Mouse (Mus musculus) forebrain, embryonic 15.5 days (tissue): ENCODE data around the gene 1700029P11Rik. TPM values are rescaled to one million over a fixed set of nuclear protein-coding genes. Genes with fewer than 3 reads are reported as not detected.

Experiments
- ATAC-seq: fragments of 200-750 bp; cut with Nextera tagmentation; replicated peaks from 2 replicates; pipeline ENCODE4 v1.8.0; 2017; ENCODE audit warnings: mild to moderate bottlenecking, moderate TSS enrichment, moderate library complexity
- H3K27ac ChIP-seq: fragments of 300-500 bp; sonication (generic); replicated peaks from 2 replicates; pipeline ENCODE4 v1.5.1; 2015; ENCODE audit warnings: mild to moderate bottlenecking, inconsistent platforms
- H3K27me3 ChIP-seq: fragments of 300-500 bp; sonication (generic); 2 replicates; pipeline ENCODE4 v1.6.1; 2015; ENCODE audit warnings: inconsistent platforms
- H3K36me3 ChIP-seq: fragments of 300-500 bp; sonication (generic); 2 replicates; pipeline ENCODE4 v1.6.1; 2015; ENCODE audit warnings: mild to moderate bottlenecking, inconsistent platforms
- H3K4me1 ChIP-seq: fragments of 300-500 bp; sonication (generic); 2 replicates; pipeline ENCODE4 v1.6.1; 2015; ENCODE audit warnings: inconsistent platforms
- H3K4me2 ChIP-seq: fragments of 300-500 bp; sonication (generic); replicated peaks from 2 replicates; pipeline ENCODE4 v1.6.1; 2015; ENCODE audit warnings: mild to moderate bottlenecking, inconsistent platforms
- H3K4me3 ChIP-seq: fragments of 300-500 bp; sonication (generic); 2 replicates; pipeline ENCODE4 v1.5.1; 2015; ENCODE audit warnings: mild to moderate bottlenecking, inconsistent platforms
- H3K9ac ChIP-seq: fragments of 300-500 bp; sonication (generic); replicated peaks from 2 replicates; pipeline ENCODE4 v1.6.1; 2015; ENCODE audit warnings: mild to moderate bottlenecking, inconsistent platforms
- H3K9me3 ChIP-seq: fragments of 300-500 bp; sonication (generic); 2 replicates; pipeline ENCODE4 v1.6.1; 2016; ENCODE audit warnings: inconsistent platforms
- WGBS: fragments of 180-500 bp; shearing (Covaris S2); methylation state at CpG from one replicate; pipeline ENCODE4 v1.1.7; 2015; ENCODE audit warnings: mixed read lengths; 5-methylcytosine and 5-hydroxymethylcytosine counted together
- polyA plus RNA-seq: library from polyadenylated mRNA; unstranded; fragments of >200 nt; fragmentation: Nextera tagmentation; extraction: Ambion mirVana; gene quantifications from 2 replicates; pipeline ENCODE4 v1.2.1, GENCODE M21; 2015

The 1700029P11Rik gene
- polyA plus RNA-seq, 1 experiment from 2014 or later, result not detected

DNA sequence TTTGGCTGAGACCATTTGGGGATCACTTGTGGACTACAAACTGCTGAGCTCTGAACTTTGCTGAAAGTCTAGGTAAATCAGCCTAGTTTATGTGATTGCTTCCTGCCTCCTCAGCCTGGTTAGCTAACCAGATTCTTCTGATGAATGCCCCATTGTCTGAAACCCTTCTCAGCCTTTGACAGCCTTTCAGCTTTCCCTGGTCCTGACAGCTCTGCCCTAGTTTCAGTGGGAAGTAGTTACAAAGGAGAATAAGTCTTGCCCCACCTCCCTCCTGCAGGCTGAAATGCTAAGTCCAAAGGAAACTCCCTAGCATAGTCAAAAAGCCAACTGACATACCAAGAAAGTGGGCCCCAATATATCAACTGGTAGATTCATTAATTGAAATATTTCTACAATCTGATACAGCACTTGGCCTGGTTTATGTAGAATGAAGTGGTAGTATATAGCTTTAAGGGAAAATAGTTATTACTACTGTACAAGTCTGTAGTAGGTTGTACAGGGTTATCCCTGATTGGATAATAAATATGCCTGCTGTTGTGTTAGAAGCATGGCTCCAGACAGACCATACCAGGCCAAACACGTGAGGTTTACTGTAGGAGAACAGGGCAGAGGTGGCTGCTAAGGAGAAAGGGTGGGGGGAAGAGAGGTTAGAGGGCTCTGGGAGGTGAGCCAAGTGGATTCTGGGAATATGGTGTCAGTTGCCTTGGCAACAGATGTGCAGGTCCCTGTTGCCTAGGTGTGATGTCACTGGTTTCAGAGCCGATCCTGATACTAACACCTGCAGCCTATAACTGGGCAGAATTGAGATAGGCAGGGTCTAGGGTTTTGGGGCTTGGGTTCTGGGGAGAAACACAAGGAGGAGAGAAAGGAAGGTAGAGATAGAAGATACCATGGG lies 5.2 kb downstream of the 1700029P11Rik start:
- peak overlapping the region; percentile 49 for H3K27ac ChIP-seq
- ATAC-seq, result no peak

DNA sequence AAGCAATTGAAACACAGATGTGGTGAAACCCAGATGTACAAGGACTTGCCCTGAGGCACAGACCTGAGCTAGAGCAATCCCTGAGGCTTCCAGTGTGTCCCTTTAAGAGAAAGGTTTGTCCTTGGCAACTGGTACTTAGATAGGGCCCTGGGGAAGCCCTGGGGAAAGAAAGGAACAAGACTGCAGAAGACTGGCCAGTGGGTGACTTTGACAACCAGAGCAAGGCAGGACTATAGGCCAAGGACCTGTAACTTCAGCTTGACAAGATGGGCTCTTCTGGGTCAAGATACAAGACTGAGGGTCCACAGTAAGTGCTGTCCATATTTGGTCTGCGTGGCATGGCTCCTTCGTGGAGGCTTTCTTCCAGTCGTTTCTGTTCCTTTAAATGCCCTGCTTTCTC lies 7.3 kb downstream of the 1700029P11Rik start, which contains the start of gene Xrcc6:
TSS of gene Xrcc6 (plus strand) at position 190 of the 400 bp plus-strand sequence.
- no peaks in the 10 kb centered on the region for H3K36me3 ChIP-seq
- H3K4me3 ChIP-seq, result no peak within 1 kb of the TSS
- no peaks in the 10 kb centered on the region for H3K9me3 ChIP-seq
- no peak within 1 kb of the TSS for H3K27ac ChIP-seq
- no peaks in the 10 kb centered on the region for H3K27me3 ChIP-seq
- 78% methylated on average over 3 of the region's 3 CpGs for WGBS
- H3K4me1 ChIP-seq, result peaks cover 17% of the 10 kb centered on the region
- no peak within 1 kb of the TSS for H3K4me2 ChIP-seq
- no peak within 1 kb of the TSS for H3K9ac ChIP-seq
- no peak for ATAC-seq

More for the DNA sequence above, 5.2 kb downstream of the 1700029P11Rik start:
- H3K27me3 ChIP-seq, result no peaks in the 10 kb centered on the region
- H3K4me3 ChIP-seq, result no peak overlapping the region
- H3K9me3 ChIP-seq, result no peaks in the 10 kb centered on the region
- H3K4me1 ChIP-seq, result peaks cover 17% of the 10 kb centered on the region
- H3K4me2 ChIP-seq, result no peak overlapping the region
- H3K36me3 ChIP-seq, result no peaks in the 10 kb centered on the region
- no peak overlapping the region for H3K9ac ChIP-seq
- WGBS, result 35% methylated on average over 2 of the region's 2 CpGs

DNA sequence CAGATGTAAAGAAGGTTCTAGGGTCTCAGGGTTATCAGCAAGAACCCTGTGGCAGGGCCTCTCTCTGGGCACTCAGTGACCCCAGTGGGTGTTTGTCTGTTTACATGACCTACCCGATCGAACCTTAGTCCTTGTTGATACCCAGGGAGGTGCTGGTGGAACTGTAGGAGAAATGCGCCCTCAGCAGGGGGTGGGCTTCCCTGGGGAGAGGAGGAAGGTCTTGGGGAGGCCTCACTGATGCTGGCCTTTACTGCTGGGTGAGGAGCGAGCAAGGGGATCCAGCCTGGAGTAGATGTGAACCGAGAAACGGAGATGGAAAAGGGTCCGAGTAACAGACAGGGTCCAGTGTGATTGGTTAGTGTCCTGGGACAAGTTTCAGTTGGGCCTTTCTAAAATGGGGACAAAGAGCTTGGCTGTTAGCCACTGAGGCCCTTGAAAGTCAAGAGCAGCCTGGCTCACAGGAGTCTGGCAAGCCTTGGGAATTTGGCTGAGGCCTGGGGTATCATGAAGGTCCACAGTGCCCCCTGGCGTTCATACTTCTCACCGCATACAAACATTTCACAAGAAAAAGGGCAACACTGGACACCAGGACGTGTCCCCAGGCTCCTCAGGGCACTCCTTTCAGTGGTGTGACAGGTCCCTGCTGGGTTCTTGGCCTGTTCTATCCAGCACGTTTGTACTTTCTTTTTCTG lies 9.2 kb downstream of the 1700029P11Rik start:
- ATAC-seq, result peak; percentile 66
- Histone ChIP-seq H3K4me1 (peaks cover 17% of the 10 kb centered on the region), H3K27ac (0 out of 2 replicates have a peak overlapping the region, but pooled peaks have one; percentile 20), H3K36me3 (peaks cover 8% of the 10 kb centered on the region), H3K4me2 (no peak overlapping the region), H3K4me3 (no peak overlapping the region), H3K9ac (no peak overlapping the region; the same call in 1 of the 2 replicates), H3K9me3 (no peaks in the 10 kb centered on the region), H3K27me3 (no peaks in the 10 kb centered on the region)
- WGBS, result 36% methylated on average over 11 of the region's 11 CpGs

DNA sequence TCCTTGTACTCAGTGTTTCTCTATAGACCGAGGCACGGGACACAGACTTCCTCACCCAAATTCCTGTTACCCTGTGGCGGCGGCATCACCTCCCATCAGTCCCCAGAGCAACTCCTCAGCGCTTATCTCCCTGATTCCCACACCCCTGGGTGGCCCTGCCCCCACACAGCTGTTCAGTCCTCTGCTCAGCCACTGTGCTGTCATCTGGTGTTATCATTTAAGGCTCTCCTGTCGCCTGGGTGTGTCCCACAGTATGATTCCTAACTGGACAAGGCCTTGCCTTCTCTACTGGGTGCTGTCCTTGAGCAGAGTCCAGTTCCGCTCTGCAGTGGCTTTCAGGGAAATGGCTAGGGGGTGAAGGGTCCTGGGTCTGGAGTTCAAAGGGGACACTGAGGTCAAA lies 10.2 kb downstream of the 1700029P11Rik start:
- no peak overlapping the region for H3K4me2 ChIP-seq
- H3K4me3 ChIP-seq, result no peak overlapping the region
- peaks cover 17% of the 10 kb centered on the region for H3K36me3 ChIP-seq
- peaks cover 10% of the 10 kb centered on the region for H3K4me1 ChIP-seq
- H3K27me3 ChIP-seq, result no peaks in the 10 kb centered on the region
- H3K27ac ChIP-seq, result no peak overlapping the region
- 58% methylated on average over 7 of the region's 7 CpGs for WGBS
- no peaks in the 10 kb centered on the region for H3K9me3 ChIP-seq
- ATAC-seq, result no peak
- no peak overlapping the region for H3K9ac ChIP-seq

DNA sequence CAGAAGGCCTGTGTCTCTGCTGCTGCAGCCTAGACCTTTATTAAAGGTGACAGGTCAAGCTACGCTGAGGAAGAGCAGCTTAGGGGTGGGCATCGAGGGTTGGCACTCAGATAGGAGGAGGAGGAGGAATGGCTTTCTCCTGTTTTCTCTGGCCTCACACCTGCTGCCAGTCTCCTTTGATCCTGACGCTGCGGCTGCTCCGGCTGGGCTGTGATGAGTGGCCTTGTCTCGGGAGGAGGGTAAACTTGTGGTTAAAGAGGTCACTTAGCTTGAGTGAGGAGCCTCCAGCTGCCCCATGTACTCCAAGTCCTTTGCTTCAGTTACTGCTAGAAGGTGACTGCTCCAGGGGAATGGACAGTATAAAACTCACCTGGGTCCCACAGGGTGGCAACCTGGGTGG lies 13.7 kb downstream of the 1700029P11Rik start:
- no peaks in the 10 kb centered on the region for H3K9me3 ChIP-seq
- no peak for ATAC-seq
- H3K4me1 ChIP-seq, result peaks cover 6% of the 10 kb centered on the region; the same call in 1 of the 2 replicates
- 93% methylated on average over 6 of the region's 6 CpGs for WGBS
- no peak overlapping the region for H3K27ac ChIP-seq
- no peak overlapping the region for H3K4me2 ChIP-seq
- no peak overlapping the region for H3K9ac ChIP-seq
- H3K36me3 ChIP-seq, result peaks cover 39% of the 10 kb centered on the region
- H3K4me3 ChIP-seq, result no peak overlapping the region
- no peaks in the 10 kb centered on the region for H3K27me3 ChIP-seq

DNA sequence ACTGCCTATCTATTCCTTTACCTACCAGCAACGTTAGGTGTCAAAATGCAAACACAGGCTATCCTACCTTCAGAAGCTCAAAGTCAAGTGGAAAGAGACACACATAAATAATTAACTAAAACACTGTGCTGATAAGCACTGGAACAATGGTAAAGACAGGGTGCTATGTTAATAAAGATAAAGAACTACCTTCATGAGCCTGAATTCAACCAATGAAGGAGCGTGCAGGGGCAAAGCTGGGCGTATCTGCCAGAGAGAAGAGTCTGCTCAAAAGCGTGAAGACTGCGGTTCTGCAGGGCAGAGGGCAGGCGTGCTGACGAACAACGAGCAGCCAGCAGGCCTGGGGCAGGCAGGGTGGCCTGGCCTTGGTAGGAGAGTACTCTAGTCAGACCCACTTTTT lies 23.9 kb downstream of the 1700029P11Rik start:
- Histone ChIP-seq H3K4me2 (no peak overlapping the region), H3K27me3 (no peaks in the 10 kb centered on the region), H3K9ac (no peak overlapping the region), H3K9me3 (no peaks in the 10 kb centered on the region), H3K36me3 (peaks cover 29% of the 10 kb centered on the region), H3K4me3 (no peak overlapping the region), H3K4me1 (no peaks in the 10 kb centered on the region), H3K27ac (no peak overlapping the region)
- WGBS, result 94% methylated on average over 8 of the region's 8 CpGs
- no peak for ATAC-seq

DNA sequence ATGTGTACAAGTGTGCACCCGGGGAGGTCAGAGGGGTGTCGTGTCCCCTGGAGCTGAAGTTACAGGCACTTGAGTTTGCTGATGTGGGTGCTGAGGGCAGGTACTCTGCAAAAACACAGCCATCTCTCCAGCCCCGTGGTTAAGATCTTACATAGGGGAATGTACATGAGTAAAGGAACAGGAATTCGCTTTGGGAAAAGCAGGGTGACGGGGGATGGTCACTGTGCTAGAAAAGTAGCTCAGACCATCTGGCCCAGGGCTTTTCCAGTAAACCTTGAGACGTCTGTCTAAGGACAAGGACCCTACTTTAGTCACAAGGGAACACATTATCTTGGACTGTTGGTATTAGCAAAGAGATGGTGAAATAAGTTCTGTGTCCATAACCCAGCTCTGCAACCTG lies 31.6 kb downstream of the 1700029P11Rik start:
- WGBS, result 89% methylated on average over 6 of the region's 6 CpGs
- Histone ChIP-seq H3K27ac (no peak overlapping the region), H3K36me3 (no peaks in the 10 kb centered on the region), H3K4me1 (peaks cover 21% of the 10 kb centered on the region), H3K27me3 (no peaks in the 10 kb centered on the region), H3K4me2 (no peak overlapping the region), H3K9me3 (no peaks in the 10 kb centered on the region), H3K9ac (no peak overlapping the region), H3K4me3 (no peak overlapping the region)
- ATAC-seq, result no peak

DNA sequence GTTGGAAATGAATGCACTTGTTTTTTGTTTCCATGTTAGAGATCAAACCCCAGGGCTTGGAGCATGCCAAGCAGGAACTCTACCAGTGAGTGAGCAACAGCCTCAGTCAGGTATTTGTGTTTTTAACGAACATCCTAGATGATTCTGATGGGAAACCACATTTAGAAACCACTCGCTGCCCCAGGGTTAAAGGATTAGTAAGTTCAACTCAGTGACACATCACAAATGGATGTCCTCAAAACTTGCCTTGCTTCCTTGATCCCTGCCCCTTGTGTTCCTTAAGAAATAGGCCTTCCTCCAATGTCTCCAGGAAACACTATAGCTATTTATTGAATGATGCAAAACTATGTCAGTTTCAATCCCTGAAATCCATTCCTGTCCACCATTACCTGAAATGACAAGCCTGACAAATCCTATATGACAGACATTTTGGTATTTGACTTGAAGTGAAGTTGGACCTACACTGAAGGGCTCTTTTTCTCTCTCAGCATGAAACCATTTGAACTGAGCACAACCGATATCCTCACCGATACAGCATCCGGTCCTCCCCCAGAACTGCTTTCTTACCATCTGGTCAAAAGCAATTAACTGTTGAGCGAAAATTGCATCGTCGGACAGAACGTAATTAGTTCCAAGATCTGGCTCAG lies 34.5 kb downstream of the 1700029P11Rik start:
- Histone ChIP-seq H3K4me2 (peak overlapping the region; percentile 87), H3K36me3 (peaks cover 8% of the 10 kb centered on the region), H3K27me3 (no peaks in the 10 kb centered on the region), H3K4me1 (peaks cover 32% of the 10 kb centered on the region), H3K4me3 (peak overlapping the region; percentile 74), H3K9ac (peak overlapping the region; percentile 83), H3K27ac (peak overlapping the region; percentile 82; the same call in 1 of the 2 replicates), H3K9me3 (no peaks in the 10 kb centered on the region)
- ATAC-seq, result no peak
- WGBS, result 13% methylated on average over 9 of the region's 9 CpGs

DNA sequence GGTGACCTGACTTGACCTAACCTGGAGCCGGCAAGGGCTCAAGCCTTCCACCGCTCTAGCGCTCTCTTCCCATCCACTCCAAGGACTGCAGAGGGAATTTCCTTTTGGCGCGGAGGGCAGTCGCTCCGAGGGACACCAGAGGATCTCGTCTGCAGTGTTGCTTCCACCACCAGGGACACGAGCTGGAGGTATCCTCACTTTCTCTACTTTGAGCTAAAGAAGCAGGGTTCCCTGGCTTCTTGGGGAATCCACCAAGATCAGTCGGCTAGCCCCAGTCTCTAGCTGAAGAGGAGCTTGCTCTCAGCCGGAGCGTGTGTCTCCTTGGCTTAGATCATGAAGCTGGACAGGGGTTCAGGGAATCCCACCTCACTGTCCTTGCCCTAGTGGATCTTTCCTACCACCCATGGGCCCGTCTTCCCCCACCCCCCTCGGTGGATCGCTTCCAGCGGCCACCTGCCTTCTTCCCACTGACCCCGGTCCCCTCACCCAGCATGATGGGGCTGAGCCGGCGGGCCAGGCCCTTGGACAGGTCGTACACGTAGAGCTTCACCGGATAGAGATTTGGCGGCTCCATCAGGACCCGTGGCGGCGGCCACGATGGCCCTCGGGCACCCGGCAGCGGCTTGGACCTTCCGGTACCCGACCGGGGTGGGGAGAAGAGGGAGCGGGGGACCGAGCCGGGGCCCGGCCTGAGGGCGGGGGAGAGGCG lies 35.2 kb downstream of the 1700029P11Rik start:
- peaks cover 10% of the 10 kb centered on the region for H3K36me3 ChIP-seq
- H3K27me3 ChIP-seq, result no peaks in the 10 kb centered on the region
- peak overlapping the region; percentile 82 for H3K27ac ChIP-seq
- ATAC-seq, result peak; percentile 4; the same call in 1 of the 2 replicates
- H3K4me2 ChIP-seq, result peak overlapping the region; percentile 87
- H3K9ac ChIP-seq, result peak overlapping the region; percentile 83
- under 1% methylated on average over 39 of the region's 39 CpGs for WGBS
- peak overlapping the region; percentile 74 for H3K4me3 ChIP-seq
- H3K9me3 ChIP-seq, result no peaks in the 10 kb centered on the region
- peaks cover 32% of the 10 kb centered on the region for H3K4me1 ChIP-seq

DNA sequence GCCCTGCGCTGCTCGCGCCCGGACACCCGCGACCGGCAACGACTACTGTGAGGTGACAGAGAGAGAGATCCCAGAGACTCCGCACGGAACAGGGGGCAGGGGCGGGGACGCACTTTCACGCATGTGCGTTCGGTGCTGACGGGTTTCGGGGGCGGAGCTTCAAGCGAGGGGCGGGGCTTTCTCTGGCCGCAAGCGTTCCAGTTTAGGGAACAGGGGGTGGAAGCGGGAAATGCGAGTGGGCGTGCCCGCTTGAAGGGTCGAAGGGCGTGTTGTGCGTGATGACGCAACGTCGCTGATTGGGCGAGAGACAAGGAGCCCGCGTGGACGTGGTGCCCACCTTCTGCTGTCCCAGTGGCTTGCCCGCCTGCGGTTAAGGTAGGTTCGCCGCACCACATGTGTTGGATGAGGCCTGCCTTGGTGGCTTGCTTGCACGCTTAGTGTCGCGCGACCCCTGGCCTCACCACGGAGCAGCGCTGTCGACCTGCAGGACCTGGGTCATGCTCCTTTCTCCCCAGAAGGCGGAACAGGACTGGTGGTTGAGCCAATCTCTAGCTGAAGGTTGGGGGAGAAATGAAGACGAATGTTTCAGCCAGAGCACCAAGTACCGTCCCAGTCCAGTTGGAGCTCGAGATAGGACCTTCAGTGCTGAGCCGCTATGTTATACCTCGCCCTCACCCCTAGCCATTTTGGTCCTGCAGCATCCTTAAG lies 35.9 kb downstream of the 1700029P11Rik start:
- no peaks in the 10 kb centered on the region for H3K27me3 ChIP-seq
- peaks cover 32% of the 10 kb centered on the region for H3K4me1 ChIP-seq
- peak; percentile 97 for ATAC-seq
- peak overlapping the region; percentile 87 for H3K4me2 ChIP-seq
- H3K9ac ChIP-seq, result peak overlapping the region; percentile 83
- H3K36me3 ChIP-seq, result peaks cover 11% of the 10 kb centered on the region
- 0% methylated on average over 53 of the region's 53 CpGs for WGBS
- H3K9me3 ChIP-seq, result no peaks in the 10 kb centered on the region
- H3K4me3 ChIP-seq, result peak overlapping the region; percentile 74
- peak overlapping the region; percentile 82 for H3K27ac ChIP-seq

DNA sequence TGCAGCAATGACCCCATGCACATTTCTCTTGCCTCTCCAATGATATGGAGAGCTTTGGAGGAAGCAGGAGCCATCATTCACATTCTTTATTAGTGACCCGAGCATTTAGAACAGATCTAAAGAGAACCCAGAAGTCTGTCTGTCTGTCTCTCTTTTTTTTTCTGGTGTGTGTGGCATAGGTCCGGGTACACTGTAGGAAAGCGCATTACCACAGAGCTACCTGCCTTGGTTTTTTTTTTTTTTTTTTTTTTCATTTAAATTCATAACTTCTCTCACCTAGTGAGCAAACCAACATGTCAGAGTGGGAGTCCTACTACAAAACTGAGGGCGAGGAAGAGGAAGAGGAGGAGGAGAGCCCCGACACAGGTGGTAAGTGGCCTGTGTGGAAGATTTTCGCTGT lies 36.5 kb downstream of the 1700029P11Rik start:
- peak overlapping the region; percentile 74 for H3K4me3 ChIP-seq
- 18% methylated on average over 6 of the region's 6 CpGs for WGBS
- no peak for ATAC-seq

More for the DNA sequence above, 36.5 kb downstream of the 1700029P11Rik start:
- peak overlapping the region; percentile 70 for H3K4me2 ChIP-seq
- H3K27ac ChIP-seq, result peak overlapping the region; percentile 73
- no peaks in the 10 kb centered on the region for H3K9me3 ChIP-seq
- peak overlapping the region; percentile 71 for H3K9ac ChIP-seq
- H3K36me3 ChIP-seq, result peaks cover 15% of the 10 kb centered on the region
- no peaks in the 10 kb centered on the region for H3K27me3 ChIP-seq
- peaks cover 32% of the 10 kb centered on the region for H3K4me1 ChIP-seq
